Mouse (Mus musculus) neural tube, embryonic 14.5 days (tissue): ENCODE results near the gene Fra10ac1. TPM values are rescaled to one million over a fixed set of nuclear protein-coding genes. Genes with fewer than 3 reads are reported as not detected.

Experiments used
- ATAC-seq: fragments of 200-750 bp; cut with Nextera tagmentation; 2 replicates; pipeline ENCODE4 v1.8.0; 2017; ENCODE audit warnings: low read depth, mild to moderate bottlenecking, moderate TSS enrichment, moderate library complexity
- H3K27ac ChIP-seq: fragments of 300-500 bp; sonication (generic); 2 replicates; pipeline ENCODE4 v1.5.1; 2014; ENCODE audit warnings: low read depth, mild to moderate bottlenecking, control low read depth, low read length, moderate library complexity, mixed read lengths
- H3K27me3 ChIP-seq: fragments of 300-500 bp; sonication (generic); 2 replicates; pipeline ENCODE4 v1.6.1; 2014; ENCODE audit warnings: low read length; ENCODE audit not compliant: control insufficient read depth, insufficient read depth
- H3K36me3 ChIP-seq: fragments of 300-500 bp; sonication (generic); 2 replicates; pipeline ENCODE4 v1.6.1; 2014; ENCODE audit warnings: low read length, mixed read lengths; ENCODE audit not compliant: control insufficient read depth, insufficient read depth
- H3K4me1 ChIP-seq: fragments of 300-500 bp; sonication (generic); 2 replicates; pipeline ENCODE4 v1.6.1; 2014; ENCODE audit warnings: low read length; ENCODE audit not compliant: control insufficient read depth, insufficient read depth
- H3K4me2 ChIP-seq: fragments of 300-500 bp; sonication (generic); 2 replicates; pipeline ENCODE4 v1.6.1; 2014; ENCODE audit warnings: mild to moderate bottlenecking, low read depth, low read length, control low read depth
- H3K4me3 ChIP-seq: fragments of 300-500 bp; sonication (generic); 2 replicates; pipeline ENCODE4 v1.5.1; 2014; ENCODE audit warnings: low read depth, low read length, control low read depth, mixed read lengths
- H3K9ac ChIP-seq: fragments of 300-500 bp; sonication (generic); replicated peaks from 2 replicates; pipeline ENCODE4 v1.6.1; 2014; ENCODE audit warnings: low read depth, mild to moderate bottlenecking, control low read depth, low read length, mixed read lengths
- H3K9me3 ChIP-seq: fragments of 300-500 bp; sonication (generic); 2 replicates; pipeline ENCODE4 v1.6.1; 2016; ENCODE audit warnings: low read length; ENCODE audit not compliant: control insufficient read depth
- WGBS: fragments of 180-500 bp; shearing (Covaris S2); extraction: QIAGEN DNeasy Blood & Tissue Kit; methylation state at CpG from one replicate; pipeline ENCODE4 v1.1.7; 2014; 5-methylcytosine and 5-hydroxymethylcytosine counted together
- polyA plus RNA-seq: library from polyadenylated mRNA; unstranded; fragments of >200 nt; fragmentation: Nextera tagmentation; extraction: Ambion mirVana; gene quantifications from 2 replicates; pipeline ENCODE4 v1.2.1, GENCODE M21; 2014

Gene Fra10ac1
- 38.2 and 38.5 TPM in 2 replicates for polyA plus RNA-seq

GRCm38 (mm10) chr19:38223905-38224684, at the start of gene Fra10ac1:
Gene Fra10ac1 (minus strand): TSS chr19:38224156.
- peak; percentile 99 for ATAC-seq
- peak within 1 kb of the TSS; percentile 44 for H3K4me2 ChIP-seq
- peak within 1 kb of the TSS; percentile 43 for H3K4me3 ChIP-seq
- 1% methylated on average over 49 of the region's 49 CpGs for WGBS
- H3K9ac ChIP-seq = peak within 1 kb of the TSS; percentile 74
- no peaks in the 10 kb centered on the region for H3K36me3 ChIP-seq
- peak within 1 kb of the TSS; percentile 92 for H3K27ac ChIP-seq
- no peaks in the 10 kb centered on the region for H3K9me3 ChIP-seq
- no peaks in the 10 kb centered on the region for H3K27me3 ChIP-seq
- 0 out of 2 replicates have a peak, but pooled peaks cover 4% of the 10 kb centered on the region for H3K4me1 ChIP-seq

GRCm38 (mm10) chr19:38271071-38271470, 47.1 kb upstream of the Fra10ac1 start:
- Histone ChIP-seq H3K36me3 (no peaks in the 10 kb centered on the region), H3K4me1 (peaks cover 3% of the 10 kb centered on the region; the same call in 1 of the 2 replicates), H3K9me3 (no peaks in the 10 kb centered on the region), H3K9ac (no peak overlapping the region), H3K4me2 (no peak overlapping the region), H3K27ac (no peak overlapping the region), H3K4me3 (no peak overlapping the region), H3K27me3 (no peaks in the 10 kb centered on the region)
- WGBS = 27% methylated on average over 6 of the region's 6 CpGs
- ATAC-seq = no peak

GRCm38 (mm10) chr19:38267469-38267868, 43.5 kb upstream of the Fra10ac1 start:
- ATAC-seq = no peak
- 85% methylated on average over 5 of the region's 5 CpGs for WGBS
- Histone ChIP-seq H3K27ac (no peak overlapping the region), H3K27me3 (no peaks in the 10 kb centered on the region), H3K4me1 (peaks cover 12% of the 10 kb centered on the region; the same call in 1 of the 2 replicates), H3K9ac (no peak overlapping the region), H3K4me2 (no peak overlapping the region), H3K4me3 (no peak overlapping the region), H3K9me3 (no peaks in the 10 kb centered on the region), H3K36me3 (no peaks in the 10 kb centered on the region)

- Histone ChIP-seq H3K27me3 (no peaks in the 10 kb centered on the region), H3K27ac (no peak overlapping the region), H3K9me3 (no peaks in the 10 kb centered on the region), H3K4me3 (peak overlapping the region; percentile 26), H3K36me3 (no peaks in the 10 kb centered on the region), H3K4me1 (peaks cover 12% of the 10 kb centered on the region; the same call in 1 of the 2 replicates), H3K9ac (no peak overlapping the region), H3K4me2 (peak overlapping the region; percentile 48)
- ATAC-seq = no peak
- WGBS = 81% methylated on average over 5 of the region's 5 CpGs
Measured at GRCm38 (mm10) chr19:38265767-38266166, 41.8 kb upstream of the Fra10ac1 start.

GRCm38 (mm10) chr19:38264505-38265500, 40.8 kb upstream of the Fra10ac1 start, which contains the start of gene Lgi1:
Gene Lgi1 (plus strand): TSS chr19:38264536.
- Histone ChIP-seq H3K27me3 (no peaks in the 10 kb centered on the region), H3K9me3 (no peaks in the 10 kb centered on the region), H3K27ac (peak within 1 kb of the TSS; percentile 72), H3K9ac (peak within 1 kb of the TSS; percentile 46), H3K4me3 (peak within 1 kb of the TSS; percentile 26), H3K4me2 (peak within 1 kb of the TSS; percentile 48), H3K4me1 (peaks cover 12% of the 10 kb centered on the region; the same call in 1 of the 2 replicates), H3K36me3 (no peaks in the 10 kb centered on the region)
- 27% methylated on average over 21 of the region's 21 CpGs for WGBS
- ATAC-seq = peak; percentile 75

GRCm38 (mm10) chr19:38263829-38264504, 40.0 kb upstream of the Fra10ac1 start:
- peak overlapping the region; percentile 48 for H3K4me2 ChIP-seq
- H3K36me3 ChIP-seq = no peaks in the 10 kb centered on the region
- H3K4me3 ChIP-seq = peak overlapping the region; percentile 26
- H3K4me1 ChIP-seq = peaks cover 12% of the 10 kb centered on the region; the same call in 1 of the 2 replicates
- no peak overlapping the region; the same call in 1 of the 2 replicates for H3K9ac ChIP-seq
- WGBS = 22% methylated on average over 14 of the region's 14 CpGs
- peak; percentile 64 for ATAC-seq
- H3K9me3 ChIP-seq = no peaks in the 10 kb centered on the region
- H3K27me3 ChIP-seq = no peaks in the 10 kb centered on the region
- H3K27ac ChIP-seq = peak overlapping the region; percentile 72

- Histone ChIP-seq H3K27ac (no peak overlapping the region), H3K36me3 (no peaks in the 10 kb centered on the region), H3K4me3 (no peak overlapping the region), H3K27me3 (no peaks in the 10 kb centered on the region), H3K9me3 (no peaks in the 10 kb centered on the region), H3K9ac (no peak overlapping the region), H3K4me2 (no peak overlapping the region), H3K4me1 (peaks cover 12% of the 10 kb centered on the region; the same call in 1 of the 2 replicates)
- ATAC-seq = no peak
- WGBS = 85% methylated on average over 5 of the region's 5 CpGs
Measured at GRCm38 (mm10) chr19:38261351-38261750, 37.4 kb upstream of the Fra10ac1 start.

GRCm38 (mm10) chr19:38260346-38260745, 36.4 kb upstream of the Fra10ac1 start:
- Histone ChIP-seq H3K36me3 (no peaks in the 10 kb centered on the region), H3K4me1 (peaks cover 7% of the 10 kb centered on the region; the same call in 1 of the 2 replicates), H3K27ac (no peak overlapping the region), H3K9ac (no peak overlapping the region), H3K27me3 (no peaks in the 10 kb centered on the region), H3K9me3 (no peaks in the 10 kb centered on the region), H3K4me3 (no peak overlapping the region), H3K4me2 (no peak overlapping the region)
- 32% methylated on average over 4 of the region's 4 CpGs for WGBS
- no peak for ATAC-seq
